Mouse (Mus musculus) embryo, embryonic 11 days (tissue): ENCODE data around the gene Atp6ap2.
A peak's percentile ranks its signal among the peaks of the same experiment; 100 is the strongest.
"Not testable (repeated sequence)": the region's sequence is repeated elsewhere in the genome, so short reads cannot be mapped to it uniquely, and the experiment has no call there.

Experiments
- DNase-seq: peaks from one replicate; pipeline ENCODE4 v3.0.0-alpha.2; 2015

Atp6ap2 gene

DNA sequence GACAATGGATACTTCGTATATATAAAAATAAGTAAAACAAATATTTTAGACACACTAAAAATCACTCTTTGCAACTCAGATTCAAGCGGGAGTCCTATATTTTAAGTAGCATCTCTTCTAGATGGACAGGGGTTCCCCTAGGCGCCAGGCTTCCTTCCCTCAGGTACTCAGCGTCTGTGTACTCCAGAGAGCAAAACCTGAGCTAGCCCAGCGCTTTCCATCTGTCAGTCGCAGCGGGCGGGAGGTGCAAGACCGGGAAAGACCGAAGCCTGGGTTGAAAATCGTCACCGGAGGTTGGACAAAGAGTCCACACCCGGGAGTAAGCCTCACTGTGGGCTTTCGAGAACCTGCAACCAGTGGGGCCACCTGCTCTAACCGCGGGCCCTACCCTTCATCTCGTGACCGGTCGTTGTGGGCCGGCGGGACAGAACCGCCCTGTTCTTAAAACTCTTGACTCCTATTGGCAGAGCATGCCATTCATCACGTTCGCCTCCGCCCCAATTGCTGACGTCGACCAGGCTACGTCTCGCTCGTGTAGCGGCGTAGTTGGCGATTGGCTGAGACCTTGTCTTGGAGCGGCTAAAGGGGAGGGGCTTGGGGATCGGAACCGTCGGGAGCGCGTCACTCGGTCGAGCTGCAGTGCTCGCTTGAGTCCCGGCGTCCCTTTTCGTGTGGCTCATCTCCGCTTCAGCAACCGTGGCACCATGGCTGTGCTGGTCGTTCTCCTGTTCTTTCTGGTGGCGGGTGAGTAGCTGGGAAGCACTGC, at the start of gene Atp6ap2:
Atp6ap2 (plus strand) TSS at position 610 of the 766 bp plus-strand sequence.
- peak; percentile 94 for DNase-seq

DNA sequence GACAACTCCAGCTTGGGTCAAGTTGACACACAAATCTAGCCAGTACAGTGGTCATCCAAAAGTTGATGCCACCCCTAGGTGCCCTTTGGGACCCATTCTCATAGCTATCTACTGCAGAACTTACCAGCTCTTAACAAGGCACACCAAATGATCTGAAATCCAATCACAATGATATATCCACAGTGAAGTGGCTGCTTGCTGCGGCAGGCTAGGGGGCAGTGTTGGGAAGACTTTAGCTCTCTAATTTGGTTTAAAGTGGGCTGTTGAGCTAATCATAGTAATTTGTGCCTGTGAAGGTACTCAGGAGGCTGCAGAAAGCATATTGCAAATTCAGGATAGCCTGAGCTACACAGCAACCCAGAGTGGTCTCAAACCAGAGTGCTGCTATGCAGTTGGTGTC, 43.2 kb upstream of the Atp6ap2 start:
- no peak for DNase-seq

DNA sequence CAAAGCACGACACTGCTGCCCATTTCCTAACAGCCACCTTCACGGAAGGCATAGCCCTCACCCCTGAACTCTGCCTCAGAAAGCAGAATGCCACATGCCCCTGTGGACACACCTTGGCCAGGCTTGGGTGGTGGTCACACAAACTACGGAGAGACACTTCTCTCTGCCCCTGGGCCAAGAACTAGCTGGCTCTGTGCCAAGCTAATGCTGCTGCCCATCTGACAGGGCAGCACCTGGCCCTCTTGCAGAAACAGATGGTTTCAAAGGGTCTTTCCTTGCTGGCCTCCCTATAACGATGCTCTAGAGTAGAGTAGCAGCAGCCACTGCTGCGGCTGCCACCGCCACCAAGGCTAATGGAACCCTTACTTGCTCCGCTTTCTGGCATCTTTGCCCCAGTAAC, 30.5 kb upstream of the Atp6ap2 start:
- DNase-seq, result no peak

DNA sequence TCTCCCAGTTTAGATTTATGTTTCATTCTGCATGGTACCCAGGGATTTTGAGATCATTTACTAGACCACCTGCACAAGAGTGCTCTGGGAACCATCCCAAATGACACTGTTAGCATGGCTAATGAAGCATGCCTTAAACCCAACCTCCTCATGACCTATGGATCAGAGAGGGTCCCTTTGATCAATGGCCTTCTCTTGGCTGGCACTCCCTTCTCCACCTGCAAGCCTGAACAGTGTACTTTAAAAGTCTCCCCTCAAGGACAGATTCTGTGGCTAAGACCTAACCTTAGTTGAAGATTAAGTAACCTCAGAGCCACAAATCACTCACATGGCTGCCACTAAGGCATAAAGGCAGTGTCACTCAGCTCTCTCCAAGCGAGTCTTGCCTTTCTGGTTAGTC, 16.2 kb upstream of the Atp6ap2 start:
- DNase-seq, result no peak

DNA sequence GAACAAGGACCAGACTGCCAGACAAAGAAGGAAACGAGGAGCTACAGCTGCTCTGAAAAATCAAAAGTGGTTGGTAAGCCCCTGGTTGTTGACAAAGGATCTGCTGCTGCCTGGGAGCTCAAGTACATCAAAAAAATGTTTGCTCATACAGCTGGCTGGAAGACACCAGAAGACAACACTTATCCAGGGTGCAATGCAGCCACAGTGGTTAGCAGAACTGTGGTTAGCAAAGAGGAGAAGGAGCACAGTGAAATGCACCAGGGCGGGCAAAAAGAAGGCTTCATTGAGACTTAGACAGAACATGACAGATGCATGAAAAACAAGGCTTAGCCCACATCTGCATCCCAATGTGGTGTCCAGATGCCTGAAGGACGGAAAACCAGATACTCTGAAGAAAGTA, 9.7 kb upstream of the Atp6ap2 start:
- DNase-seq, result no peak

DNA sequence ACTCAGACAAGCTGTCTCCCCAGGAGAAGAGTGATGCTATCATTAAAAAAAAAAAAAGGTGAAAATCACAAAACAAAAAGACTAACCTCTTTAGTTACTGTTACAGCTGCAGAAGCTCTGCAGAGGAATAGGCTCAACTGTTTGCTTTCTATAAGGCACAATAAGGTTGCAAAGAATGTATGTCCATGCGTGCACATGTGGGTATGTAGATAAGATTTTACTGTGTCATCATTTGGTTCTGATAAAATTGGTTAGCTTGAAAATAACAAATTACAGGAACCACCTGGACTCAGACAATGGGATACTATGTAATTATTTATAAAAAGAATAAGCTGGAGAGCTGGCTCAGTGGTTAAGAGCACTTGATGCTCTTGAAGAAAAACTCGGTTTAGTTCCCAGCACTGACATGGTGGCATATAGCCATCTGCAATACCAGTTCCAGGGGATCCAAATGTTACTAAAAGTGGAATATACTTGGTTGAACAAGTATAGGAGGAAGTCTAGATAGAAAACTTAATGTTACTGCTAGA, 9.2 kb upstream of the Atp6ap2 start:
- DNase-seq, result no peak

DNA sequence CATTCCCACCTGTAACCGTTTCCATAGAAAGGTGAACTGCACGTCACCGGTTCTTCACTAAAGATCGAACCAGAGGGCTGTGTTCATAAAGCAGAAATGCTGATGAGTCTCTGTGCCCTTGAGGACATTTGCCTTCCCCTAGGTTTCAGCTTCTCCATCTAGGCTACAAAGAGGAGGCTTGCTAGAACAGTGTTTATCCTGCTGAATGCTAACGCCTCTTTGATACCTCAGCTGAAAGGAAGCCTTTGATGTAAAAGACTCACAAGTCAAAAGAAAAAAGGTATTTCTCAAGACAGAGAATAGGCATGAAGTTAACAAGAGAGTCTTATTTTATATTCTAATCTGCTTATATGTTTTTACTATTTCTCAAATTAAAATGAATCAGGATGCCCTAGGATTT, 4.3 kb upstream of the Atp6ap2 start:
- no peak for DNase-seq

DNA sequence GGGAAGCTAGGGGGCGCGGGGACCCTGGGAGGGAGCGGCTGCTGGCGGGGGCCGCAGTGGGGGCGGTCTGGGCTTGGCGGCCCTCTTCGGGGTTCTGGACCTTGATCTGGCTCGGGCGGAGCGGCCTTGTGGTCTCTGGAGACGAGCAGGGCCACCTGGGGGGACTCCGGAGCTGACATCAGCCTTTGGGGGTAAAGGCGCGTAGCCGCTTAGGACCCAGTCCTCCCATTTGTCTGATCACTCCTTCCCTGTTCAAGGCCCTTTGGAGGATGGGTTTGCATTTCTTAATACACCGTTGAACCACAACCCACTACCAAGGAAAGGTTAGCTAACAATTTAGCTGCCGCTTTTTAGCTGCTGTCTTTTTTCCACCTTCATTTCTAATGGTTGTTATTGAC, 356 bp downstream of the Atp6ap2 start:
- DNase-seq, result no peak

DNA sequence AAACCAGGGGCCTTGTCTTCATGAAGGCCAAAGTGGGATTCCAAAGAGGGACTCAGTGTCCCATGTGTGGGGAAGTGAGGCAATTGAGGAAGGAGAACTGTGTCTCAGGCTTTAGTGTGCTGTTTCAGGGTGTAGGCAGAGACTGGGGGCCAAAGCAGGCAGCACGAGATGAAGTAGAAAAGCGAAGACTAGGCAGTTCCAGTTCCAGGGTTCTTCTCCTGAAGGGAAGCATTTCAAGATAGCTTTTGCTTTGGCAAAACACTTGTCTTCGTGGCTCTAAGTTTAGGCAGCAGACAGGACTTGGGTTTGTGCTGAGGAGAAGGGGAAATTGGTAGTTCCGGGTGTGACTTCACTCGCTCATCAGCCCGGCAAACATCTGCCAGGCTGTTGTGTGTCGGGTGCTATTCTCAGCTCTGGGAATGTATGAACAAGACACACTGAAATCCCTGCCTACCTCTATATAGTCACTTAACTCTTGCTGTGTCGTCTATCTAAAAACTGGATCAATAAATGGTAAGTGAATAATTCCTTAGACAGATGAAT, 3.9 kb downstream of the Atp6ap2 start:
- no peak for DNase-seq

DNA sequence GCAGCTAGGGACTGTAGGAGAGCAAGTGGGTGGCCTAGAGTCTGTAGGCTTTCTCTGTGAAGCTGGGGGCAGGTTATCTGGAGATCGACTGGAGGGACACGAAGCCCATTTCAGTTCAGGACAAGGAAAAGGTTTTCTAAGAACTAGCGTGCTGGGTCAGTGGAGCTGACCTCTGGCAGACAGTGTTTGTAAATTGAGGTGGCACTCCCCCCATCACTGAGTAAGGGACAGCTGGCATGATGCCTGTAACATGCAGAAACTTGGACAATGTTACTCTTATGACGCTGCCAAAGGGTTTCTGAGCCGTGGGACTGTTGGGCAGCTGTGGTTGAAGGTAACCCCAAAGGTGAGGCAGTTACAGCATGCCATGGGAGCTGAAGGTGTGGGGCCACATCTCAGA, 4.4 kb downstream of the Atp6ap2 start:
- DNase-seq, result no peak

DNA sequence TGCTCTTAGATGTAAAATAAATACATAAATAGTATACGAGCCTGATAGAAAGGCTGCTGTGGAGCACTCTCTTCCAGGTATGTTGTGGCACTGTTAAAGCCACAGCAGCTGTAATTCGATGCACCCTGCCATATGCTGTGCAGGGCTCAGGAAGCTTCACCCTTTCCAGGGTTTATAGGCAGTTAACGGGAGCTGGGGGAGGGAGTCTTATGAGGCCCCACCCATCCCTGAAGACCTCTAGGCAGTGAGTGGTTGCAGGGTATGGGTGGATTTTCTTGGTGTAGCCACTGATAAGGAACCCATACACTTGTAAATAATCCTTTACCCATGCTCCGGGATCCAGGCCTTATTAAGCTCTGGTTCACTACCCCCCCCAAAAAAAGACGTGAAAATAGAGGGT, 6.2 kb downstream of the Atp6ap2 start:
- DNase-seq, result no peak

DNA sequence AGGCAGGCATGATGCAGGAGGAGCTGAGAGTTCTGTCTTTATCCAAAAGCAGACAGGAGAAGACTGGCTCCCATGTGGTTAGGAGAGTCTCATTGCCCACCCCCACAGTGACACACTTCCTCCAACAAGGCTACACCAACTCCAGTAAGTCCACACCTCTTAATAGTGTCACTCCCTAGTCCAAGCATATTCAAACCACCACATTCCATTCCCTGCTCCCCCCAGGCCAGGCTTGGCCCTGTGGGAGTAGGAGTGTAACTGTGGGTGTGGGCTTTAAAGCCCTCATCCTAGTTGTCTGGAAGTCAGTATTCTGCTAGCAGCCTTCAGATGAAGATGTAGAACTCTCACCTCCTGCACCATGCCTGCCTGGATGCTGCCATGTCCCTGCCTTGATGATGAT, 22.9 kb downstream of the Atp6ap2 start:
- DNase-seq, result not testable (repeated sequence)

DNA sequence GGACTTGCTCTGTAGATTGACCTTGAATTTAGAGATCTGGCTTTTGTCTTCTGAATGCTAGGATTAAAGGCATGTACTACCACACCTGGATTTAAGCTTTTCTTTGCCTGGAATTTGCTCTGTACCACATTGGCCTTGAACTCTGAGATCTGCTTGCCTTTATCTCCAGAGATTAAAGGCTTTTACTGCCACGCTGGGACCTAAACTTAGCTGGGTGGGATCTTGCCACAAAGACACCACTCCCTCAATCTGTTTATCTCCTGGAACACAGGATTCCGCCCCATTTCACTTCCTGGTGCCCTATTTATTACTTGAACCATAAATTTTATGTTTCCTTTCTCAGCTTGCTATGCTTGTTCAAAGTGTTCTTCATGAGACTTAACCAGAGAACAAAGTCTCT, 23.6 kb downstream of the Atp6ap2 start:
- no peak for DNase-seq

DNA sequence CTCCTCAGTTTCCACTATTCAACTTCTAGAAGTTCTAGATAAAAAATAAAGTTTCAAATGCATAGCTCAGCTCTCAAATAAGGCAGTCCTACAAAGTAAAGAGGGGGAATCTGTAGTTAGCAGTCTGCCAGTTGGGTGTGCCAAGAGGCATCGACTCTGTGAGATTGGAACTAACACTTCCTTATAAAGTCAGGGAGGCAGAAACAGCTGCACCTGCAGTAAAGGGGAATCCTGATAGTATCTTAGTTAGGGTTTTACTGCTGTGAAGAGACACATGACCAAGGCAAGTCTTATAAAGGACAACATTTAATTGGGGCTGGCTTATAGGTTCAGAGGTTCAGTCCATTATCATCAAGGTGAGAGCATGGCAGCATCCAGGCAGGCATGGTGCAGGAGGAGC, 24.8 kb downstream of the Atp6ap2 start:
- not testable (repeated sequence) for DNase-seq

DNA sequence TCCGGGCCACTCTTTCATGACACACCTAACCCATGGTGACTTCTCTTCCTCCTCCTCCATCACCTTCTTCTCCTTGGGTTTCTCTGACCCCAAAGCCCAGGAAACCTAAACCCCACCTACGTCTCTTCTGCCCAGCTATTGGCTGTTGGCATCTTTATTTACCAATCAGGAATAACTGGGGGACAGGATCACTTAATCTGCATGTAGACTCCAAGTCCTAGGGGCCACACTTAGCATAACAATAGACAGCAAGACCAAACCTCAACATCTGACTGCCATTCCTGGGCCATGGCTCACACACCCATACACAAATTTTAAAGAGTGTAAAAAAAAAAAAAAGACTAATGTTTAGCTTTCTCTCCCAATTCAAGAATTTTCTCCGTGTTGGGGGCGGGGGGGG, 37.5 kb downstream of the Atp6ap2 start:
- DNase-seq, result no peak

DNA sequence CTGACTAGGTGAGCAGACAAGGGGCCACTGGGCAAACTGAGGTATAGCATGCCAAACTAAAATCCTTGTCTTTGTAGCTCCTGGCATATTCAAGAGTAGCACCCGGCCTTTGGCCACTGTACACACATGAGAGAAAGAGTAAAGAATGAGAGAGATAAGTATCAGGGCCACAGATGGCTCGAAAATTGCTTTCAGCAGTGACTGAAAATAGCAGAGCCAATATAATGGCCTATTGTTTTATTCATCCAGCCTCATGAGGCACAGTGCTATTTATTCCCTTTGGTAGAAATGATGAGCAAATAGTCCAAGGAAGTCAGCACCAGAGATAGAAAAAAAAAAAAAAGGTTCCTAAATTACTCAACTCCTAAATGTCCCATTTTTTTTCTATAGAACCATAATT, 57.4 kb downstream of the Atp6ap2 start:
- no peak for DNase-seq

DNA sequence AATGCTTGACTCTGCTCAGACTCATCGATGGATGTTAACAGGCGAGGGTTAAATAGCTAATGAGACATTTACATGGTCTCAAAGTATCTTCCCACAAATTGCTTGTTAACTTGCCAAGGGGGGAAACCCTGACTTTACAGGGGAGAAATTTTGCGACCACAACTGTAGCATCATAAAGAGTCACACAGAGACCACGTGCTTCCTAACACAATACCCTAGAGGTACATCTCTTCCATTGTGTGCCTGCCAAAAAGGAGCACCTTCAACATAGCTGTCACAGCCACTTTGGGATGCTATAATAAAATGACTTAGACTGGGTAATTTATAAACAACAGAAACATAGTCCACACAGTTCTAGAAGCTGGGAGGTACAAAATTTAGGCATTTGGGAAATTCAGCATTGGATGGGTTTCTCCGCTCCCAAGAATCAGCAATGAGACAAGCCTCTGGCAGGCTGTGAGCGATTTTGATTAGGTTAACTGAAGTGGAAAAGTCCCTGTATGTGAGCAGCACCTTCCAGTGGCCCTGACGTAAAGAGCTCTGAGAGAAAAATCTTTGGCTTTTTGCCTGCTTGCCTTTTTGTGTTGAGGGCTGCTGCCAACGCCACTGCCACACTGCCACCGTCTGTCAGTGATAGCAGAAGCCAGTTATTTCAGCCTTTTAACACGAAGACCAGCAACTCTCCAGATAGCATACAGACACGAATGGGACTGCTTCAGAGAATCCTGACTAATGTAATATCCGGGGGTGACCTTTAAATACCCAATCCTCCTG, 58.1 kb downstream of the Atp6ap2 start:
- DNase-seq, result no peak

DNA sequence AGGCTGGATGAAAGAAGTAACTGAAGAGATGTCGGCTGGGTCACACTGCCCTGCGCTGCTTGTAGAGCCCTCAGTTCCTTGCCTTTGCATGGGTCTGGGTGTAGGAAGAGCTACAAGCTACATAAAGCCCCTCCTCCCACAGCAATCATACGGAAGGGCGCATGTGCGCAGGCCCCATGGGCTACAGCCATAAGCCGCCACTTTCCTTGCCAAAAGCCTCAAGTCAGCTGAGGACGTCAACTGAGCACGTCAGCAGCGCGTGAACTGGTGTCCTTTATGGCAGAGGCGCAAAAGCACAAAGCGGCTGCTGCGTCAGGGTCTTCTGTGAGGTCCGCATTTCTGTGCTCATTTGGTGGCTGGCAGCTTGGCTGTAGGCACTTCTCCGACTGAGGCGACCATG, 64.3 kb downstream of the Atp6ap2 start:
- DNase-seq, result no peak

DNA sequence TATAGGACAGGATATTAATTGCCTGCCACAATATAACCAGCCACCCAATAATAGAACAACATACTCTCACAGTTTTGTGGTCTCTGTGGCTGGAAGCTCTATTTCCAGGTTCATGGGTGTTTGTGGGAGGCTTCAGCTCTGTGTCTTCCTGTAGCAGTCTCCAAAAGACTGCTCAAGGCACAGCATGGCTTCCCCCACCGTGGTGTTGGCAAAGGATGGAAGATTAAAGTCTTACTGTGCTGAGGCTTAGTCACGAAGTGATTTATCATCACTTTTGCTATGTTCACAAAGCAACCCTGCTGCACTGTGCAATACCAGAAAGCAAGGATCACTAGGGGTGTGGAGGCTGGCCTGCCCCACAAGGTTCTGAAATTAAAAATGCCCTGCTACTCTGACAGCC, 66.3 kb downstream of the Atp6ap2 start:
- DNase-seq, result no peak
